Mouse (Mus musculus) heart, adult 2 months (tissue): ENCODE data around the gene Oasl1.

Experiments
- CTCF ChIP-seq: fragments of 200-600 bp; IDR thresholded peaks from 2 replicates; pipeline ENCODE4 v1.8.1; 2022; ENCODE audit warnings: antibody characterized with exemption, mild to moderate bottlenecking, moderate library complexity
- EP300 ChIP-seq: fragments of 200-500 bp; IDR thresholded peaks from 2 replicates; pipeline ENCODE4 v1.6.1; 2011; ENCODE audit warnings: low read depth, low read length, control low read depth; ENCODE audit not compliant: insufficient read depth
- POLR2A ChIP-seq: fragments of 200-500 bp; IDR thresholded peaks from 2 replicates; pipeline ENCODE4 v1.6.1; 2011; ENCODE audit warnings: mild to moderate bottlenecking, low read depth, low read length, control low read depth; ENCODE audit not compliant: insufficient read depth

DNA sequence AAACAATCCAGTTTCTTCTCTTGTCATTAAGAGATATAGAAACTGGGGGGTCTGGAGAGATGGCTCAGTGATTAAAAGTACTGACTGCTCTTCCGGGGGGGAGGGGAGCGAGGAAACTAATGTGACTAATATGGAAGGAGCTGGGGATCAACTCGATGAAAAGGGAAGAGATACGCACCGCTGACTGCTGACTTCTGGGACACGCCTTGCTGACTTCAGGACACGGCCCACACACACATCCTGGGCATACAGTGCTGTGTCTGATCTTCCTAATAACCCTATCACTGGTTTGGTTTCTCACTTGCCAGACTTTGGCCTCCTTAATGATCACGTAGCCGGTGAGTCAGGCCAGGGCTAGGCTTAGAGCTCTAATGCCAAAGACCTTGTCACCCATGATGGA, 3.7 kb downstream of the Oasl1 start:
- TF ChIP-seq CTCF (no peak), POLR2A (no peak), EP300 (no peak)
